Mouse (Mus musculus) fat pad, adult 2 months (tissue): Measurements from ENCODE around the gene Mindy4.

ENCODE experiments used
- DNase-seq: peaks from one replicate; pipeline ENCODE4 v3.0.0-alpha.2; 2011; ENCODE audit warnings: low read depth, low spot score; ENCODE audit errors: extremely low read depth

Gene Mindy4

GRCm38 (mm10) chr6:55357636-55358031, 154.5 kb downstream of the Mindy4 start:
- no peak for DNase-seq

GRCm38 (mm10) chr6:55358731-55359143, 155.6 kb downstream of the Mindy4 start:
- DNase-seq, result no peak

GRCm38 (mm10) chr6:55362663-55363062, 159.5 kb downstream of the Mindy4 start:
- no peak for DNase-seq

- DNase-seq, result no peak
Observed at GRCm38 (mm10) chr6:55367126-55367525, 163.9 kb downstream of the Mindy4 start.
